Mouse (Mus musculus) limb, embryonic 11.5 days (tissue): Measurements from ENCODE around the gene Pla2g5. TPM values are rescaled to one million over a fixed set of nuclear protein-coding genes. Genes with fewer than 3 reads are reported as not detected.

Source experiments
- ATAC-seq: fragments of 200-750 bp; cut with Nextera tagmentation; 2 replicates; pipeline ENCODE4 v1.8.0; 2017; ENCODE audit warnings: low read depth; ENCODE audit not compliant: insufficient number of reproducible peaks, low FRiP score, low TSS enrichment
- DNase-seq: peaks from one replicate; pipeline ENCODE4 v3.0.0-alpha.2; 2015; ENCODE audit warnings: low spot score
- H3K27ac ChIP-seq: fragments of 300-500 bp; sonication (generic); replicated peaks from 2 replicates; pipeline ENCODE4 v1.5.1; 2014; ENCODE audit warnings: low read depth, mild to moderate bottlenecking, low read length
- H3K27me3 ChIP-seq: fragments of 300-500 bp; sonication (generic); 2 replicates; pipeline ENCODE4 v1.6.1; 2014; ENCODE audit warnings: mild to moderate bottlenecking, low read length, mixed read lengths; ENCODE audit not compliant: control insufficient read depth, insufficient read depth
- H3K36me3 ChIP-seq: fragments of 300-500 bp; sonication (generic); 2 replicates; pipeline ENCODE4 v1.6.1; 2014; ENCODE audit warnings: mild to moderate bottlenecking, low read length, moderate library complexity, mixed read lengths; ENCODE audit not compliant: control insufficient read depth, insufficient read depth
- H3K4me1 ChIP-seq: fragments of 300-500 bp; sonication (generic); 2 replicates; pipeline ENCODE4 v1.6.1; 2014; ENCODE audit warnings: low read length, mixed read lengths; ENCODE audit not compliant: control insufficient read depth, insufficient read depth
- H3K4me2 ChIP-seq: fragments of 300-500 bp; sonication (generic); 2 replicates; pipeline ENCODE4 v1.6.1; 2014; ENCODE audit warnings: low read depth, mild to moderate bottlenecking, moderate library complexity; ENCODE audit not compliant: severe bottlenecking
- H3K4me3 ChIP-seq: fragments of 300-500 bp; sonication (generic); 2 replicates; pipeline ENCODE4 v1.5.1; 2014; ENCODE audit warnings: low read depth, low read length
- H3K9ac ChIP-seq: fragments of 300-500 bp; sonication (generic); 2 replicates; pipeline ENCODE4 v1.6.1; 2014; ENCODE audit warnings: mild to moderate bottlenecking, low read length
- H3K9me3 ChIP-seq: fragments of 300-500 bp; sonication (generic); 2 replicates; pipeline ENCODE4 v1.6.1; 2016; ENCODE audit warnings: low read length; ENCODE audit not compliant: control insufficient read depth
- WGBS: fragments of 180-500 bp; shearing (Covaris S2); extraction: QIAGEN DNeasy Blood & Tissue Kit; methylation state at CpG from one replicate; pipeline ENCODE4 v1.1.7; 2014; 5-methylcytosine and 5-hydroxymethylcytosine counted together
- polyA plus RNA-seq: library from polyadenylated mRNA; unstranded; fragments of >200 nt; fragmentation: Nextera tagmentation; extraction: Ambion mirVana; gene quantifications from 2 replicates; pipeline ENCODE4 v1.2.1, GENCODE M21; 2014

Gene Pla2g5
- polyA plus RNA-seq, 1 experiment from 2014 or later: 0.12 TPM

DNA sequence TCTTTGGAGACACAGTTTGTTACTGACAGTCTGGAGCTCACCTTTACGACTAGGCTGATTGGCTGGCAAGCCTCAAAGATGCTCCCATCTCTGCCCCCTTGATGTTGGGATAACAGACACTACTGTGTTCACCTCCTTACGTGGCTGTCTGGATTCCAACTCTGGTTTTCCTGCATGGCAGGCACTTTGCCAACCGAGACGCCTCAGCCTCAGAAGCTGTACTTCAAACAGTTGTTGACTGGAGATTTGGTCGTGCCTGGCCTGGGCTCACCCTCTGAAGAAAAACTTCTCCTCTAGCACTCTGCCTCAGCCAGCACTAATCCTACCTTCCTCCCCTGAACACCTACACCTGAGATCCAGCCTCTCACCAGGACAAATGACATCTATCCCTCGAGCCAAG, 71.8 kb downstream of the Pla2g5 start:
- ATAC-seq: no peak
- Histone ChIP-seq H3K9me3 (no peaks in the 10 kb centered on the region), H3K27ac (no peak overlapping the region), H3K9ac (no peak overlapping the region), H3K27me3 (no peaks in the 10 kb centered on the region), H3K4me2 (no peak overlapping the region), H3K36me3 (no peaks in the 10 kb centered on the region), H3K4me3 (no peak overlapping the region), H3K4me1 (no peaks in the 10 kb centered on the region)
- 71% methylated on average over 6 of the region's 6 CpGs for WGBS
- DNase-seq: no peak

DNA sequence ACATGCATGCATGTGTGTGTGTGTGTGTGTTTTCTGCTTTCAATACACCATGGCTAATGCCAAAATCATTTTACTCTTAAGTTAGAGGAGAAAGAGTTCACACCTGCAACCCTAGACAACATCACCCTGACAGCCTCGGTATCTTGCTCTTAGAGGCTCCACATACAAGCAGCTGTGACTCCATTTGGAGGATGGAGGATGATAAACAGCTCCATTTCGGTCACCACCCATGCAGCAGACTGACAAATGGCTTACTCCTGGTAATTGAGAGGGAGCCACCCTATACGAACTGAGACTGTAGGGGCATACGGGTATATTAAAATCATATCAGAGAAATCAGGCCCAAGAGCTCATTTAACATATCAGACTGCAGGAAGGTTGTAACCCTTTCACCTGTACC, 74.9 kb downstream of the Pla2g5 start:
- no peak for ATAC-seq
- H3K4me1 ChIP-seq: no peaks in the 10 kb centered on the region
- DNase-seq: no peak
- no peak overlapping the region for H3K4me3 ChIP-seq
- WGBS: 72% methylated on average over 4 of the region's 4 CpGs
- no peak overlapping the region for H3K27ac ChIP-seq
- H3K9ac ChIP-seq: no peak overlapping the region
- no peak overlapping the region for H3K4me2 ChIP-seq
- H3K9me3 ChIP-seq: no peaks in the 10 kb centered on the region
- no peaks in the 10 kb centered on the region for H3K36me3 ChIP-seq
- H3K27me3 ChIP-seq: no peaks in the 10 kb centered on the region

DNA sequence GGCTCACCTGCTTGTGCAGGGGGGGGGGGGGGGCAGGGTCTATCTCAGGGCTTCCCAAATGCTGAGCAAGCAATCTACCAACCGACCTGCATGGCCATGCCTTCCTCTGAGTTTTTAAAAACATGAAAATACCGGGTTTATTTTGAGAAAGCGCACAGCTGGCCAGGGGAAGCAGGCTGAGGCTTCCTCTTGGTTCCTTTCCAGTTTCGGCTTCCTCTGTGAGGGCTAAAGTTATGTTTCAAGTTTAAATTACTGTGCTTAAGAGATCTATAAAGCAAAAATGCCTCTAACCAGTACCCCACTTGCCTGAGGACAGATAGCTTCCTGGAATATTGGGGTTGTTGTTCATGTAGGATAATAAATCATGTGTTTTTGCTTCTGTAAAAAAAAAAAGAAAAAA, 77.1 kb downstream of the Pla2g5 start:
- Histone ChIP-seq H3K9ac (no peak overlapping the region), H3K36me3 (no peaks in the 10 kb centered on the region), H3K4me3 (no peak overlapping the region), H3K4me1 (no peaks in the 10 kb centered on the region), H3K4me2 (no peak overlapping the region), H3K9me3 (no peaks in the 10 kb centered on the region), H3K27me3 (no peaks in the 10 kb centered on the region), H3K27ac (no peak overlapping the region)
- ATAC-seq (no peak), DNase-seq (no peak)
- WGBS: 73% methylated on average over 4 of the region's 4 CpGs

DNA sequence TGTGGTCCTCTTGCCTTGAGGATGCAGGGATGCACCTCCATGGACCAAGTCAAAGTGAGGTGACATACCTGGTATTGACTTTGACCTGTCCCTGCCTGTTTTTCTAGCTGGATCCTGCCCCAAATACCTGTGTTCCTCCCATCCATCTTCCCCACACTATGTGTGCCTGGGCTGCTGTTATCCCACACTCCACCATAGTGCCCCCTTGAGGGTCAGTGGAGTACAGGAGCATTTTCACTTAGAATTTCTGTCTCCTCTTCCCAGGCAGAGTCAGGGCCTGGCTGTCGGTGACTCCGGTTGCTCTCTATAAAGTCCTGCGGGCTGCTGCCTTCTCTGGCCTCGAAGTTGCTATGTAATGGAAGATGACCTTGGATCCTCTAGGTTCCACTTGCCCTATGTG, 77.6 kb downstream of the Pla2g5 start:
- DNase-seq (no peak), ATAC-seq (no peak)
- Histone ChIP-seq H3K27ac (no peak overlapping the region), H3K36me3 (no peaks in the 10 kb centered on the region), H3K4me2 (no peak overlapping the region), H3K9me3 (no peaks in the 10 kb centered on the region), H3K9ac (no peak overlapping the region), H3K27me3 (no peaks in the 10 kb centered on the region), H3K4me1 (no peaks in the 10 kb centered on the region), H3K4me3 (no peak overlapping the region)
- WGBS: 52% methylated on average over 4 of the region's 4 CpGs

DNA sequence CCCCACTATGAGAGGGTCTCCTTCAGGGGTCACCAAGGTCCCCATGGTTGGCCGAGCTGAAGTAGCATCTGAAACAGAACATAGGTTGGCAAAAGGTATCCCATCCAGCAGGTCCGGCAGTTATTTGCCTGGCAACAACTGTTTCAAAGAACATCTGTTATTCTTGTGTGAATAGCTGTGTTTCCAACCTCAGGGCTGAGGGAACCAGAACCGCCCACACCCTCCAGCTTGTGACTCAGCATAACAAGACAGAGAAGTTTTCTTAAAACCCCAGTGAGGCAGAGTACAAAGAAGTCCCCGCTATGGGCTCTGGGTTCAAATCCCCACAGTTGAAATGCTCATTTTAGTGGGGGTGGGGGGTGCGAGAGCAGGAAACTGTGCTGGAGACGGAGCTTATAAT, 81.2 kb downstream of the Pla2g5 start:
- no peak overlapping the region for H3K27ac ChIP-seq
- no peak overlapping the region for H3K4me3 ChIP-seq
- H3K36me3 ChIP-seq: no peaks in the 10 kb centered on the region
- H3K4me2 ChIP-seq: no peak overlapping the region
- 82% methylated on average over 6 of the region's 6 CpGs for WGBS
- H3K27me3 ChIP-seq: no peaks in the 10 kb centered on the region
- H3K9me3 ChIP-seq: no peaks in the 10 kb centered on the region
- DNase-seq (no peak), ATAC-seq (no peak)
- H3K4me1 ChIP-seq: no peaks in the 10 kb centered on the region
- no peak overlapping the region for H3K9ac ChIP-seq

DNA sequence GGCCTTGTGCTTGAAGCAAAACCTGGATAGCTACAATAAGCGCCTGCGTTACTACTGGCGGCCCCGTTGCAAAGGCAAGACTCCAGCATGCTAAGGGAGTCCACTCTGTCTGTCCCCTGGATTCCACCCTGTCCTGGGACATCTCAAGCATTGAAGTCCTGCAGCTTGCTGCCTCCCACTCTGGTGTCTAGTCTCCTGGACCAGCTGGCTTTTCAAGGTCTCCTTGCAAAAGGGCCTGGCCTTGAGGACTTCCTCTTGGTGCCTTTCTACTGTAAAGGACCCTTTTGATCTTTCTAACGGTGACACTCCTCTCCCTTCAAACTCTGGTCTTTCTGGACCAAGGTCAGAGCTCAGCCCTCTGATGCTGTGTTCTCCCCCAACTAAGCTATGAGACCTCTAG, 83.0 kb downstream of the Pla2g5 start:
- DNase-seq (no peak), ATAC-seq (no peak)
- Histone ChIP-seq H3K36me3 (no peaks in the 10 kb centered on the region), H3K27ac (no peak overlapping the region), H3K9me3 (no peaks in the 10 kb centered on the region), H3K9ac (no peak overlapping the region), H3K27me3 (no peaks in the 10 kb centered on the region), H3K4me3 (no peak overlapping the region), H3K4me2 (no peak overlapping the region), H3K4me1 (no peaks in the 10 kb centered on the region)
- 85% methylated on average over 5 of the region's 5 CpGs for WGBS

DNA sequence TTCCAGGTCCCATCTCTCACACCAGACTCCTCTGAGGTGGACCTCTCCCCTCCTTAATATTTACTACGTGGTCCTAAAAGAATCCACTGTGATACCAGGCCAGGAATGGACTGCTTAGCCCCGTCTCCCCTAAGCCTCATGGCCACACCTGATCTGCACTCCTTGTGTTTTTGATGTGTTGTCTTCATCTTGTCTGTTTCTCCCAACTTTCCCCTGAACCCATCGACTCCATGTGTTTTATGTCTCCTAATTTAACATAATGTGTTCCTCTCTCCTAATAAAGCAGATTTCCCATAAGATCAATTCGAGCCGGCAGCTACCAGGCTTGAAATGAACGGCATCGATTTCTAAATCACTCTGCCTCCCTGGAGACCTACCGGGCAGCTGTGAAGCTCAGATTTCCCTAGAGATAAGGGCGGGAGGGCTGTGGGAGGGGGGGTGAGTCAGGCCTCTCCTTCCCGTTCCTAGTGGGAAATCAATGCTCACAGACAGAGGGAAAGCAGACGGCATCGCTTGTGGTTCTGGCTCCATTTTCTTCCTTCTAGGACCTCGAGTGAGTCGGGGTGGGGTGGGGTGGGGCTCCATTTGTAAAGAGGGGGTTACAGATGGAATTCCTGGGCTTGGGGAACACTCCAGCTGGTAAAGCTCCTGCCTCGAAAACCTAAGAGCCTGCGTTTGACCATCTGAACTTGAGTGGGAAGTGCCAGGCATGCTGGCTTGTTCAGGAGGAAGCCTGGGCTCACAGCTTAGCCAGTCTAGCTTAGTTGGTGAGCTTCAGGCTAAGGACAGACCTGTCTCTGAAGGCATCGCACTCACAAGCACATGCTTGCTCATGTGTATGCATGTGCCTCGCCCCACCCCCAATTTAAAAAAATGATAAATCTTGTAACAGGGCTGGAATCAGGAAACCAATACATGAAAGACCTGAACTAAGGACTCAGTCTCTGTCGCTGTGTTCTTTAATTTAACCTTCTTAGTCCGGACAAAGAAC, 85.6 kb downstream of the Pla2g5 start:
- H3K4me3 ChIP-seq: no peak overlapping the region
- 36% methylated on average over 20 of the region's 20 CpGs for WGBS
- no peaks in the 10 kb centered on the region for H3K9me3 ChIP-seq
- no peak overlapping the region for H3K4me2 ChIP-seq
- no peak overlapping the region for H3K9ac ChIP-seq
- DNase-seq: no peak
- no peak for ATAC-seq
- no peaks in the 10 kb centered on the region for H3K27me3 ChIP-seq
- no peaks in the 10 kb centered on the region for H3K4me1 ChIP-seq
- H3K36me3 ChIP-seq: no peaks in the 10 kb centered on the region
- H3K27ac ChIP-seq: no peak overlapping the region

- H3K9ac ChIP-seq: no peak within 1 kb of the TSS
- H3K4me1 ChIP-seq: no peaks in the 10 kb centered on the region
- no peaks in the 10 kb centered on the region for H3K36me3 ChIP-seq
Observed at GRCm38 (mm10) chr4:138775435-138775834, 87.8 kb downstream of the Pla2g5 start, which contains the start of gene Pla2g2d. TSS of gene Pla2g2d (plus strand) at chr4:138775735.

More at GRCm38 (mm10) chr4:138775435-138775834, 87.8 kb downstream of the Pla2g5 start, which contains the start of gene Pla2g2d:
- Histone ChIP-seq H3K27ac (no peak within 1 kb of the TSS), H3K9me3 (no peaks in the 10 kb centered on the region), H3K4me3 (no peak within 1 kb of the TSS), H3K27me3 (no peaks in the 10 kb centered on the region), H3K4me2 (no peak within 1 kb of the TSS)
- no peak for DNase-seq
- WGBS: 89% methylated on average over 6 of the region's 6 CpGs
- no peak for ATAC-seq
